Mouse (Mus musculus): ENCODE results near the gene Adsl.
A peak's percentile ranks its signal among the peaks of the same experiment; 100 is the strongest.

The Adsl gene

DNA sequence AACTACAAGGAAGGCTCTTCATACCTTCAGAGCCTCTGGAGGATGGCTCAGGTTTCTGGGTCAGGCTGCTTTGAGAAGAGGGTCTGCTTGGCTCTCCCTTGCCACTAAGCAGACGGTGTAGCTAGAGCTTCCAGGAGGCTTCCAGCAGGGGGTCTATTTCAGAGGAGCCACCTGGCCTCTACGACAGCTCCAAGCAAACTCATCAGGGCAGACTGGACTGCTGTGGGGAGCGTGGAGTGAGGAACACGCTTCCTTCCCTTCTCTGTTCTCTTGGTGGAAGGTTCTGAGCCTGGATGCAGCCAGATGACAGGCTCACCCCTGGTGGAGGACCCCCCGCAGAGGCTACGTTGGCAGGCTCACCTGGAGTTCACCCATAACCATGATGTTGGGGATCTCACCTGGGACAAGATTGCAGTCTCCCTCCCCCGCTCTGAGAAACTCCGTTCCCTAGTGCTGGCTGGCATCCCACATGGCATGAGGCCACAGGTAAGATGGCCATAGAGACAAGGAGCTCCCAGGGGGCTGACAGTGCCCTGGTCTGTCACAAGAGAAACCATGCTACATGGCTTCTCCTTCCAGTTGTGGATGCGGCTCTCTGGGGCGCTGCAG, 57.9 kb downstream of the Adsl start:
- no peak for DNase-seq (ENCODE audit: extremely low spot score)

DNA sequence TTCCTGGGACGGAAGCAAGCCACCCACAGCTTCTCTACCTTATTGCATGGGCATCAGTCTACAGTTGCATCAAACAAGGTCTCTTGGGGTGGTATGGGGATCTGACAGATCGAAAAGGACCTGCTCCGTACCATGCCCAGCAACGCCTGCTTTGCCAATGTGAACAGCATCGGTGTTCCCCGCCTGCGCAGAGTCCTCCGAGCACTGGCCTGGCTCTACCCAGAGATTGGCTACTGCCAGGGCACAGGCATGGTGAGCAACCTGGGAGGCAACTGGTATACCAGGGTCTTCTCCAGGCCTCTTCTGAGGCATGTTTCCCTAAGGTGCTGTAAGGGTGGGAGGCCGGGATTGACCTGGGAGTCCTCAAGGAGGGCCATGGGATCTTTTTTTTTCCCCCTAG, 59.0 kb downstream of the Adsl start:
- no peak for DNase-seq (ENCODE audit: extremely low spot score)

DNA sequence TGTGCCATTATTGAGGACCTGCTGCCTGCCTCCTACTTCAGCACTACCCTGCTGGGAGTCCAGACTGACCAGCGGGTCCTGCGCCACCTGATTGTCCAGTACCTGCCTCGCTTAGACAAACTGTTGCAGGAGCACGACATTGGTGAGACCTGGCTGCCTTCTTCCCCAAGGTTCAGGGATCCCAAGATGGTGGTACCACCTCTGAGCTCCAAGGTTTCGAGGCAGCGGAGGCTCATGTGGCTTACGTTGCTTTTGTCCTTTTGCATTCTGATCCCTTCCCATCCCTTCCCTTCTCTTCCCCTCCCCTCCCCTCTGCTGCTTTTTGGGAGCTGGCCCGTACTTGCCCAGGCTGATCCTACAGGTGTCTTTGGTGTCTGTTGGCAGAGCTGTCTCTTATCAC, 59.6 kb downstream of the Adsl start:
- DNase-seq (ENCODE audit: extremely low spot score) = no peak

DNA sequence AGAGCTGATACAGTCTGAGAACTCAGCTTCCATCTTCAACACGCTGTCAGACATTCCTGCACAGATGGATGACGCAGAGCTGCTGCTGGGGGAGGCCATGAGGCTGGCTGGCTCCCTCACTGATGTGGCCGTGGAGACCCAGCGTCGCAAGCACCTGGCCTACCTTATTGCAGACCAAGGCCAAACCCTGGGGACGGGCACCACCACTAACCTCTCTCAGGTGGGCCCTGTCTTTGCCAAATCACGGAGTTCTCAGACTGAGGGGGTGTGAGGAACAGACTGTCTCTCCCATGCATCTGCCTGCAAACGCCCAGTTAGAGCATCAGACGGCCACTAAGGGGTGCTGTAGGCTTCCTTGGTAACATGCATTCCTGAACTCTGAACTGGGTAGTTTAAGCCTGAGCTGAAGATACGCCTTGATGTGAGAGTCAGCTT, 60.4 kb downstream of the Adsl start:
- DNase-seq (ENCODE audit: extremely low spot score) = peak; percentile 31

DNA sequence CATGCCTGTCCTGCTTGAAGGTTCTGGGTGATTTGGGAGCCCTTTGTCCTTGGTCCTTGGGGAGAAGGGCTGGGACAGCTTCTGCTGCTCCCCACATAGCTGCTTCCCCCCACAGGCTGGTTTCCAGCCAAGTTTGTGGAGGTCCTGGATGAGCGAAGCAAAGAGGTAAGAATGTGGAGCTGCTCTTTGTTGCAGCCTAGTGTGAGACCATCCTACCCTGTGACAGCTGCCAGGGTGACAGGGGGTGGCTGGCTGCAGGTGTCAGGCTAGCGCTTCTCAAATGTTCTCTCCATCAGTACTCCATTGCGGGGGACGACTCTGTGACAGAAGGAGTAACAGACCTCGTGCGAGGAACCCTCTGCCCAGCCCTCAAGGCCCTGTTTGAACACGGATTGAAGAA, 61.8 kb downstream of the Adsl start:
- DNase-seq (ENCODE audit: extremely low spot score) = no peak

DNA sequence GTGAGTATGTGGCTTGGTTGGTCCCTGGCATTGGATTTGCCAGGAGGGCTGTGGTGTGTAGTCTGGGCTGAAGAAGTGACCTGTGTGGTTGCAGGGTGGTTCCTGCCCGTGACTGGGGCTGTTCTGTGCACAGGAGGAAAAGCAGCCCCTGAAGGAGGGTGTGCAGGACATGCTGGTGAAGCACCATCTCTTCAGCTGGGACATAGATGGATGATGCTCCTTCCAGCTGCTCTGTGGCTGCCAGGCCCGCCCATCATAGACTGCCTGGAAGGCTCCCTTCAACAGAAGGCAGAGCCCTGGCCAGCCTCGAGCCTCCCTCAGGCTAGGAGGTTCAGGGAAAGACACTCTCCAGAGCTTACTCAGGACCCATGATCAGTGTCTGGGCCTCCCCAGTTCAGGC, 63.2 kb downstream of the Adsl start:
- DNase-seq (ENCODE audit: extremely low spot score) = no peak

DNA sequence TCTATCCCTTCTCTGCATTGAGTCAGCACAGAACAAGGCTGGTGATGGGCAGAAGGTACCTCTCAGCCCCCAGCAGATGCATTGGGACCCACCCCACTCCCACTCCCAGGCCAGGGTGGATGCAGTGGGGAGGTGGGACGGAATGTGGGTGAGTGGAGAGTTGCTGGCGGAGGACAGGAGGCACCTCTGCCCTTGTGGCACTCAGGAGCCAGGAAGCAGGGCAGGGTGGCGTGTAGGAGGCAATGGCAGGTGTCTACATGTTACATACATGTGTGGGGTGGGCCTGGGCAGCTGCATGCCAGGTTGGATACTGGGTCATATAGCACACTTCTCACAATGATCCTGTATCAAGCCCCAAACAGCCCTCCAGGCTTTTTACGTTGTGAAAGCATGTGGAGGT, 64.1 kb downstream of the Adsl start:
- DNase-seq (ENCODE audit: extremely low spot score) = no peak

DNA sequence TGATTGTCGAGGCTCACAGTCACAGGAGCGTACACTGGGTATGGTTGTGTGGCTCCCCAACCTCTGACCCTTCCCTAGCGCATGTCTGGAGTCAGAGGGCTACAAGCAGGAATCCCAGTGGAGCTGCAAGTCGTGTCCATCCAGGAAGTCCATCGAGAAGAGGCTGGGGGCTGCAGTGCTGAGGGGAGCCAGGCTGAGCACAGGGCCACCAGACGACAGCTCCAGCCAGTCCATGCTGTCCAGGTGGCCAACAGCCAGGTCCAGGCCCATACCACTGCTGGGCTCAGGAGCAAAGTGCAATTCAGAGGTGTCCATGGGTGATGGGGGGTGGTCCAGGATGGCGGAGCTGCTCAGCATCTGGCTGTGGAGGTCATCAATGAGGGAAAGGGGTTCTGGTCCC, 64.9 kb downstream of the Adsl start:
- no peak for DNase-seq (ENCODE audit: extremely low spot score)

DNA sequence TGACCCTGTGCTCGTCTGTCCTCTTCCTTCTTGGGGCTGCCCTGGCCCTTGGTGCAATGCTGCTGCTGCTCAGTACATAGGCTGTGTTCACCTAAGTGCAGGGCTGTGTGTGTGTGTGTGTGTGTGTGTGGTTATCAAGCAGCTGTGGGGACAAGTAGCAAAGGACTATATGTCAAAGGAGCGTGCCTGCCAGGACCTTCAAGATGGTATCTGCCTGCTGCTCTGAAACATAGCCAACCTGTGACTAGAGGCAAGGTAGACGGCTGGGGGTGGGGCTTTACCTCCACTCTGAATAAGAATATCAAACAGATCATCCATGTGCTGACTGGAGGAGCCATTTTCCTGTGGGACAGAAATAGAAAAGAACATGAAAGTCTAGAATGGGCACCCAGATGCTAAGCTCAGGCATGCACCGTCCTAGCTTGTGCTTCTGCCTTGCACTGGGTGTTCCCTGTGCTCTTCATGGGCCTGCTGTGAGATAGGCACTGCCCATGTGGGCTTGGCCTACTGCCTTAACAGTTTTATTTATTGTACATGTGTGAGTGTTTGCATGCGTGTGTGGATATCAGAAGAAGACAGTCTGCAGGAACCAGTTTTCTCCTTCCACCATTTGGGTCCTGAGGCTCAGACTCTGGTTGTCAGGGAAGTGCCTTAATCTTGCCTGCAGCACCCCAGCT, 66.9 kb downstream of the Adsl start:
- no peak for DNase-seq (ENCODE audit: extremely low spot score)

DNA sequence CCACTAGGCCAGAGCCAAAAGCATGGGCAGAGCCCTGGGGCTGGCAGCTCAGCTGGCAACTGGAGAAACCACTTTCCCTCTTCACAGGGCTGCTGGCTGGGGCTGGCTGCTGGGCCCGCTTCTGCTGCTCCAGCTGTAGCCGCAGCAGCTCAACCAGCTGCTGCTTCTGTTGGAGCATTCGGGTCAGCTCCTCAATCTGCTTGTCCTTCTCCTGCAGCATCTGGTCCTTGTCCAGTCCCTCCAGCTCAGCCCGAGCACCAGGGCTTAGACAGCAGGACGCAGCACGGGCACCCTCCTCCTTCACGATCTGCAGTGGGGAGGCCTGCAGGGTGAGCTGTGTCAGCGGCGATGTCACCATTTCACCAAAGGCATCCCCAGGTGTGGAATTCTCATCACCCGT, 68.2 kb downstream of the Adsl start:
- DNase-seq (ENCODE audit: extremely low spot score) = no peak

DNA sequence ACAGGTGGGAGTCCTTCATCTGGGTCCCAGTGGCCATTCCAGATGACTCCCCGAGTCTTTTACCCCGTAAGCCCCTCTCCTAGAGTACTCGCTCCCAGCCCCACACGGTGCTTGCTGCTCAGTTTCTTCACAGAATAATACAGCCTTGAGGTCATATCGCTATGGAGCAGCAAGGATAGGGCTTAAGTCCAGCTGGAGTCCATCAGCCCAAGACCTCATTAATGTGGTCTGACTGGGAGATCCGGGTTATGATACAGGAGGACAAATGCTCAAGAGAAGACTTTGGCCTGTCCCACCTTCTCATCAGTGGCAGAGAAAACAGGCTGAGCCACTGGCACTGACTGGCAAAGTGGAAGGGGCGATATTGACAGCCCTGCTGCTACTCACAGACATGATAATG, 69.0 kb downstream of the Adsl start:
- no peak for DNase-seq (ENCODE audit: extremely low spot score)
